Mouse (Mus musculus) midbrain, embryonic 13.5 days (tissue): ENCODE data around the gene Pcbd1. TPM values are rescaled to one million over a fixed set of nuclear protein-coding genes. Genes with fewer than 3 reads are reported as not detected.

Experiments used
- ATAC-seq: fragments of 200-750 bp; cut with Nextera tagmentation; 2 replicates; pipeline ENCODE4 v1.8.0; 2017; ENCODE audit warnings: mild to moderate bottlenecking, moderate TSS enrichment, moderate library complexity
- H3K27ac ChIP-seq: fragments of 300-500 bp; sonication (generic); 2 replicates; pipeline ENCODE4 v1.5.1; 2015; ENCODE audit warnings: inconsistent platforms, mild to moderate bottlenecking, moderate library complexity
- H3K27me3 ChIP-seq: fragments of 300-500 bp; sonication (generic); 2 replicates; pipeline ENCODE4 v1.6.1; 2015; ENCODE audit warnings: mild to moderate bottlenecking, inconsistent platforms
- H3K36me3 ChIP-seq: fragments of 300-500 bp; sonication (generic); 2 replicates; pipeline ENCODE4 v1.6.1; 2015; ENCODE audit warnings: mild to moderate bottlenecking, inconsistent platforms
- H3K4me1 ChIP-seq: fragments of 300-500 bp; sonication (generic); replicated peaks from 2 replicates; pipeline ENCODE4 v1.6.1; 2015; ENCODE audit warnings: inconsistent platforms
- H3K4me2 ChIP-seq: fragments of 300-500 bp; sonication (generic); replicated peaks from 2 replicates; pipeline ENCODE4 v1.6.1; 2015; ENCODE audit warnings: moderate library complexity, mild to moderate bottlenecking, inconsistent platforms
- H3K4me3 ChIP-seq: fragments of 300-500 bp; sonication (generic); replicated peaks from 2 replicates; pipeline ENCODE4 v1.5.1; 2015; ENCODE audit warnings: mild to moderate bottlenecking, inconsistent platforms
- H3K9ac ChIP-seq: fragments of 300-500 bp; sonication (generic); replicated peaks from 2 replicates; pipeline ENCODE4 v1.6.1; 2015; ENCODE audit warnings: mild to moderate bottlenecking, inconsistent platforms
- H3K9me3 ChIP-seq: fragments of 300-500 bp; sonication (generic); 2 replicates; pipeline ENCODE4 v1.6.1; 2016; ENCODE audit warnings: mild to moderate bottlenecking, inconsistent platforms
- WGBS: fragments of 180-500 bp; shearing (Covaris S2); methylation state at CpG from one replicate; pipeline ENCODE4 v1.1.7; 2015; 5-methylcytosine and 5-hydroxymethylcytosine counted together
- polyA plus RNA-seq: library from polyadenylated mRNA; unstranded; fragments of >200 nt; fragmentation: Nextera tagmentation; extraction: Ambion mirVana; gene quantifications from 2 replicates; pipeline ENCODE4 v1.2.1, GENCODE M21; 2015

Gene Pcbd1
- 31.8 and 32.6 TPM in 2 replicates for polyA plus RNA-seq

- H3K4me3 ChIP-seq: peak within 1 kb of the TSS; percentile 33
- H3K36me3 ChIP-seq: no peaks in the 10 kb centered on the region
- peak; percentile 71 for ATAC-seq
- peak within 1 kb of the TSS; percentile 39; the same call in 1 of the 2 replicates for H3K27ac ChIP-seq
- peak within 1 kb of the TSS; percentile 60 for H3K4me2 ChIP-seq
- H3K9ac ChIP-seq: peak within 1 kb of the TSS; percentile 67
- H3K4me1 ChIP-seq: peaks cover 19% of the 10 kb centered on the region
- H3K9me3 ChIP-seq: no peaks in the 10 kb centered on the region
- H3K27me3 ChIP-seq: no peaks in the 10 kb centered on the region
- 12% methylated on average over 32 of the region's 33 CpGs for WGBS
Observed at GRCm38 (mm10) chr10:61089170-61090142, at the start of gene Pcbd1. Pcbd1 (plus strand) TSS chr10:61089331.

GRCm38 (mm10) chr10:61039657-61040056 is 49.5 kb upstream of the Pcbd1 start:
- 62% methylated on average over 12 of the region's 12 CpGs for WGBS
- Histone ChIP-seq H3K4me3 (no peak overlapping the region), H3K36me3 (no peaks in the 10 kb centered on the region), H3K27ac (no peak overlapping the region), H3K9me3 (no peaks in the 10 kb centered on the region), H3K4me2 (no peak overlapping the region), H3K9ac (no peak overlapping the region), H3K4me1 (no peaks in the 10 kb centered on the region; the same call in 1 of the 2 replicates), H3K27me3 (no peaks in the 10 kb centered on the region; the same call in 1 of the 2 replicates)
- ATAC-seq: no peak

GRCm38 (mm10) chr10:61045081-61045480 is 44.0 kb upstream of the Pcbd1 start:
- Histone ChIP-seq H3K4me3 (no peak overlapping the region), H3K4me2 (no peak overlapping the region), H3K27me3 (0 out of 2 replicates have a peak, but pooled peaks cover under 1% of the 10 kb centered on the region), H3K9ac (no peak overlapping the region), H3K36me3 (no peaks in the 10 kb centered on the region), H3K4me1 (no peaks in the 10 kb centered on the region), H3K27ac (no peak overlapping the region), H3K9me3 (no peaks in the 10 kb centered on the region)
- 18% methylated on average over 8 of the region's 8 CpGs for WGBS
- no peak for ATAC-seq

GRCm38 (mm10) chr10:61051993-61052613 is 37.0 kb upstream of the Pcbd1 start:
- Histone ChIP-seq H3K27ac (no peak overlapping the region), H3K9ac (no peak overlapping the region), H3K4me1 (no peaks in the 10 kb centered on the region), H3K9me3 (peaks cover 7% of the 10 kb centered on the region; the same call in 1 of the 2 replicates), H3K4me3 (no peak overlapping the region), H3K36me3 (no peaks in the 10 kb centered on the region), H3K27me3 (peaks cover 33% of the 10 kb centered on the region), H3K4me2 (no peak overlapping the region)
- ATAC-seq: peak; percentile 69
- WGBS: 61% methylated on average over 14 of the region's 14 CpGs

- no peaks in the 10 kb centered on the region for H3K36me3 ChIP-seq
- no peak overlapping the region for H3K27ac ChIP-seq
- H3K4me2 ChIP-seq: no peak overlapping the region
- H3K9me3 ChIP-seq: peaks cover 7% of the 10 kb centered on the region; the same call in 1 of the 2 replicates
- peaks cover 35% of the 10 kb centered on the region for H3K27me3 ChIP-seq
- no peak for ATAC-seq
- WGBS: 93% methylated on average over 7 of the region's 7 CpGs
- no peak overlapping the region for H3K9ac ChIP-seq
- H3K4me3 ChIP-seq: no peak overlapping the region
- H3K4me1 ChIP-seq: peaks cover 6% of the 10 kb centered on the region; the same call in 1 of the 2 replicates
Observed at GRCm38 (mm10) chr10:61056661-61057060, 32.5 kb upstream of the Pcbd1 start.

GRCm38 (mm10) chr10:61059101-61059500 is 30.0 kb upstream of the Pcbd1 start:
- Histone ChIP-seq H3K27me3 (peaks cover 16% of the 10 kb centered on the region), H3K36me3 (no peaks in the 10 kb centered on the region), H3K9me3 (peaks cover 7% of the 10 kb centered on the region; the same call in 1 of the 2 replicates), H3K4me3 (no peak overlapping the region), H3K4me1 (peaks cover 9% of the 10 kb centered on the region; the same call in 1 of the 2 replicates), H3K9ac (no peak overlapping the region), H3K27ac (no peak overlapping the region), H3K4me2 (no peak overlapping the region)
- WGBS: no CpG with 5 or more reads among the region's 1 CpGs
- ATAC-seq: no peak

GRCm38 (mm10) chr10:61059543-61060110 is 29.5 kb upstream of the Pcbd1 start:
- Histone ChIP-seq H3K4me1 (peaks cover 13% of the 10 kb centered on the region), H3K9ac (no peak overlapping the region), H3K4me2 (no peak overlapping the region), H3K27ac (no peak overlapping the region), H3K36me3 (no peaks in the 10 kb centered on the region), H3K27me3 (peaks cover 12% of the 10 kb centered on the region), H3K9me3 (peaks cover 7% of the 10 kb centered on the region; the same call in 1 of the 2 replicates), H3K4me3 (no peak overlapping the region)
- 25% methylated on average over 6 of the region's 6 CpGs for WGBS
- ATAC-seq: no peak

- Histone ChIP-seq H3K9ac (no peak overlapping the region), H3K4me1 (peaks cover 25% of the 10 kb centered on the region), H3K27me3 (peaks cover 8% of the 10 kb centered on the region; the same call in 1 of the 2 replicates), H3K36me3 (no peaks in the 10 kb centered on the region), H3K27ac (no peak overlapping the region), H3K4me3 (no peak overlapping the region), H3K4me2 (no peak overlapping the region), H3K9me3 (no peaks in the 10 kb centered on the region)
- no peak for ATAC-seq
- 59% methylated on average over 10 of the region's 10 CpGs for WGBS
Observed at GRCm38 (mm10) chr10:61063271-61063864, 25.8 kb upstream of the Pcbd1 start.

GRCm38 (mm10) chr10:61064635-61065034 is 24.5 kb upstream of the Pcbd1 start:
- no peak overlapping the region for H3K4me3 ChIP-seq
- H3K27me3 ChIP-seq: peaks cover 8% of the 10 kb centered on the region; the same call in 1 of the 2 replicates
- 6% methylated on average over 8 of the region's 8 CpGs for WGBS
- no peak for ATAC-seq
- no peak overlapping the region for H3K9ac ChIP-seq
- no peak overlapping the region for H3K4me2 ChIP-seq
- no peaks in the 10 kb centered on the region for H3K9me3 ChIP-seq
- peaks cover 30% of the 10 kb centered on the region for H3K4me1 ChIP-seq
- no peaks in the 10 kb centered on the region for H3K36me3 ChIP-seq
- H3K27ac ChIP-seq: no peak overlapping the region

- H3K4me2 ChIP-seq: no peak overlapping the region
Observed at GRCm38 (mm10) chr10:61065287-61066005, 23.7 kb upstream of the Pcbd1 start.

More at GRCm38 (mm10) chr10:61065287-61066005, 23.7 kb upstream of the Pcbd1 start:
- peaks cover 8% of the 10 kb centered on the region; the same call in 1 of the 2 replicates for H3K27me3 ChIP-seq
- no peaks in the 10 kb centered on the region for H3K9me3 ChIP-seq
- no peaks in the 10 kb centered on the region for H3K36me3 ChIP-seq
- H3K27ac ChIP-seq: no peak overlapping the region
- 53% methylated on average over 13 of the region's 13 CpGs for WGBS
- no peak overlapping the region for H3K9ac ChIP-seq
- H3K4me1 ChIP-seq: peaks cover 27% of the 10 kb centered on the region
- no peak for ATAC-seq
- no peak overlapping the region for H3K4me3 ChIP-seq
